Mouse (Mus musculus): ENCODE data around the gene Bri3bp. TPM values are rescaled to one million over a fixed set of nuclear protein-coding genes. Genes with fewer than 3 reads are reported as not detected.
A peak's percentile ranks its signal among the peaks of the same experiment; 100 is the strongest.

Gene Bri3bp
- polyA plus RNA-seq, 1 experiment: 24.8 TPM

DNA sequence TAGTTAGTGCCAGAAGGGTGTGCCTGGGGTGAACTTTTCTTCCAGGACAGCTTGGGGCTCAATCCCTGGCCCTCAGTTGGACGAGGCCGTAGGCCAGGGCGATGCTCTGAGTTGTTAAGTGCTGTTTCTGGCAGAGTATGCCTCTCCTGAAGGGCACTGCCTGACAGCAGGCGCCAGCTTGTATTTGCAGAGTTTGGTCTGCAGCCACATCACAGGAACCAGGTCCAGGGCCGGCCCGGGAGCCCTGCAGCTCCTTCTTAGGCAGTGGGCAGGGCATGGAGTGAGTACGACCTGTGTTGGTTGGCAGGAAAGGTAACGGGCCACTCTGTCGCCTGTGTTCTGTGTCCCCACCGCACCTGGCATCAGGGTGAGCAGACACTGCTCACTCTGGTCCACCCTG, 49.7 kb downstream of the Bri3bp start:
- TF ChIP-seq TCF3 (IDR thresholded peaks at IDR 0.05; ENCODE audit: insufficient read length, low read depth) (no peak), CEBPB (IDR thresholded peaks at IDR 0.05; ENCODE audit: insufficient read depth, poor library complexity, severe bottlenecking) (no peak), TCF12 (IDR thresholded peaks at IDR 0.05; ENCODE audit: insufficient read depth, poor library complexity, severe bottlenecking) (no peak), MYOG (IDR thresholded peaks at IDR 0.05; ENCODE audit: control insufficient read depth in 1 of 3, insufficient read depth in 1 of 3, insufficient read length in 2 of 3, low read depth in 2 of 3) (no peak)
- Histone ChIP-seq H3K4me3 (no peak overlapping the region), H3K27me3 (ENCODE audit: control insufficient read depth, insufficient read depth, insufficient read length) (no peaks in the 10 kb centered on the region), H3K36me3 (ENCODE audit: control insufficient read depth, insufficient read depth) (peaks cover 18% of the 10 kb centered on the region), H3K4me2 (ENCODE audit: low read depth) (no peak overlapping the region), H3K79me2 (ENCODE audit: control insufficient read depth, insufficient read depth) (peaks cover 3% of the 10 kb centered on the region), H3ac (ENCODE audit: control insufficient read depth, insufficient read length) (no peak overlapping the region)

DNA sequence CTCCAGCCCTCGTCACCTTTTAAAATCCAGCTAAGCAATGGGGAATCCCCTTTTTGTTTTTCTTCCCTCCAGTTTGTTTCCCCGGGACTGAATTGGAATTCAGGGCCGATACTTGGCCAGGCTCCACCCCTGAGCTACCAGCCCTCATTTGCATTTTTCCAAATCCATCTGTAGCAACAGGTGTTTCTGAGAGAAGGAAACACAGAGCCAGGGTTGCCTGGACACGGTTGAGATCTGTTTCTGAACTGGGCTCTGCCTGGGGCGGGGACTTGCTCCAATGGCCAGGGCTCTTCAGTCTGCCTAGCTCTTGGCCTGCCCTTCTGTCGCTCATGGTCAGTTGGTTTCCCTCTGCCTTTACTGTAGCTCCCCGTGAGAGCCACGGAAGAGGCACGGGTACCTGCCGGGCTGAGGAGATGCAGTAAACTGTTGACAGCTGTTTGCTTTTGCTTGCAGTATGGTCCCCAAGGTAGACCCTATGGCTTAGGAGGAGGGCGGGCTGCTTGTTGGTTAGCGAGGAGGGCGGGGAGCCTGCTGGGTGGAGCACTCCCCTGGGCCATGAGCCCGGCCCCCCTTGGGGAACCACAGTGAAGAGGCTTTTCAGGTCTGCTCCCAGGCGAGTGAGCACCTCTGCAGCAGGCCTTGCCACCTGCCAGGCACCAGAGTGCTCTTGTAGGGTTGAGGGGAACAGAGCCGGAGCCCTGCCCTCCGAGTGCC, 51.2 kb downstream of the Bri3bp start:
- Histone ChIP-seq H3K4me2 (ENCODE audit: low read depth) (no peak overlapping the region), H3K4me3 (no peak overlapping the region), H3K27me3 (ENCODE audit: control insufficient read depth, insufficient read depth, insufficient read length) (no peaks in the 10 kb centered on the region), H3K79me2 (ENCODE audit: control insufficient read depth, insufficient read depth) (peaks cover 3% of the 10 kb centered on the region), H3ac (ENCODE audit: control insufficient read depth, insufficient read length) (no peak overlapping the region), H3K36me3 (ENCODE audit: control insufficient read depth, insufficient read depth) (peaks cover 18% of the 10 kb centered on the region)
- TF ChIP-seq CEBPB (IDR thresholded peaks at IDR 0.05; ENCODE audit: insufficient read depth, poor library complexity, severe bottlenecking): no peak
- no peak for TF ChIP-seq POLR2AphosphoS2 (IDR thresholded peaks at IDR 0.05; ENCODE audit: insufficient read length, low read depth)
- TF ChIP-seq SRF (IDR thresholded peaks at IDR 0.05; ENCODE audit: control insufficient read depth, insufficient read length, low read depth): no peak
- TF ChIP-seq POLR2A (IDR thresholded peaks at IDR 0.05; ENCODE audit: insufficient read length, low read depth): no peak
- TF ChIP-seq E2F4 (IDR thresholded peaks at IDR 0.05; ENCODE audit: insufficient read depth): no peak
- TF ChIP-seq TCF3 (IDR thresholded peaks at IDR 0.05; ENCODE audit: insufficient read length, low read depth): no peak
- no peak for TF ChIP-seq MYOD1 (IDR thresholded peaks at IDR 0.05; ENCODE audit: control insufficient read depth in 1 of 3, insufficient read length in 2 of 3, low read depth in 2 of 3)
- TF ChIP-seq REST (IDR thresholded peaks at IDR 0.05; ENCODE audit: insufficient read depth, insufficient read length): no peak
- TF ChIP-seq TCF12 (IDR thresholded peaks at IDR 0.05; ENCODE audit: insufficient read depth, poor library complexity, severe bottlenecking): no peak
- TF ChIP-seq USF1 (IDR thresholded peaks at IDR 0.05; ENCODE audit: low read depth): no peak
- TF ChIP-seq MAX (IDR thresholded peaks at IDR 0.05; ENCODE audit: low read depth): no peak

DNA sequence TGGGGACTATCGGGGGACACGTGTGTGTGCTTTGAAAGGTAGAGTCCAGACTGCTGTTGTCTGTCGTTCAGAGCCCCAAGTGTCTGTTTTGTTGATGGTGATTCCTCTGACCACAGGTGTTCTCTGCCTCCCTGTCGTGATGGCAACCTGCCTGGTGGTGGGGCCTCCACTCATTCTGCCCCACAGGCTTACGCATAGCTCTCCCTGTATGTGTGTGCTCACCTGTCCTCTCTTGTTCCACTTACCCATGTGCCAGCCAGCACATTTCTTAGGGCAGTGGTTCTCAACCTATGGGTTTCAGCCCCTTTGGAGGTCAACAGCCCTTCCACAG, 51.7 kb downstream of the Bri3bp start:
- Histone ChIP-seq H3K79me2 (ENCODE audit: control insufficient read depth, insufficient read depth) (peaks cover 6% of the 10 kb centered on the region), H3K4me3 (no peak overlapping the region), H3K27me3 (ENCODE audit: control insufficient read depth, insufficient read depth, insufficient read length) (no peaks in the 10 kb centered on the region), H3ac (ENCODE audit: control insufficient read depth, insufficient read length) (no peak overlapping the region), H3K4me2 (ENCODE audit: low read depth) (no peak overlapping the region), H3K36me3 (ENCODE audit: control insufficient read depth, insufficient read depth) (peaks cover 18% of the 10 kb centered on the region)
- no peak for TF ChIP-seq TCF12 (IDR thresholded peaks at IDR 0.05; ENCODE audit: insufficient read depth, poor library complexity, severe bottlenecking)

DNA sequence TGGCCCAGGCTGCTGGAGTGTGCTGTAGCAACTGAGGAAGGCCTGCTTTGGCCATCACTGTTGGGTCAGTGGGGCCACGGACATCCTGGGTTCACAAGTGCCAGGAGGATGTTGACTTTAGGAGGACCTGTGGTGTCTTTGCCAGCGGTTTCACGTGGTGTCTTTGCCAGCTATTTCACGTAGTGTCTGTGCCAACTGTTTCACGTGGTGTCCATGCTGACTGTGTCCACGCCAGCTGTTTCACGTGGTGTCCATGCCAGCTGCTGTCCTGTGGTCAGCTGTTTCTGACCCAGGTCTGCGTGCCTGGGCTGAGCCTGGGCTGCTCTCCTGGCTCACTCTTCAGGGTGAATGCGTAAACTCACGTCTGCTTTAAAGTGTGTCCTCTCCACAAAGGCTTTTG, 54.3 kb downstream of the Bri3bp start:
- Histone ChIP-seq H3K79me2 (ENCODE audit: control insufficient read depth, insufficient read depth) (peaks cover 9% of the 10 kb centered on the region), H3K4me3 (no peak overlapping the region), H3K27me3 (ENCODE audit: control insufficient read depth, insufficient read depth, insufficient read length) (no peaks in the 10 kb centered on the region), H3ac (ENCODE audit: control insufficient read depth, insufficient read length) (no peak overlapping the region), H3K36me3 (ENCODE audit: control insufficient read depth, insufficient read depth) (peaks cover 12% of the 10 kb centered on the region), H3K4me2 (ENCODE audit: low read depth) (no peak overlapping the region)
- TF ChIP-seq POLR2AphosphoS2 (IDR thresholded peaks at IDR 0.05; ENCODE audit: insufficient read length, low read depth): no peak
- TF ChIP-seq MYOG (IDR thresholded peaks at IDR 0.05; ENCODE audit: control insufficient read depth in 1 of 3, insufficient read depth in 1 of 3, insufficient read length in 2 of 3, low read depth in 2 of 3): peak; percentile 56 to 98 (median 96)
- no peak for TF ChIP-seq USF1 (IDR thresholded peaks at IDR 0.05; ENCODE audit: low read depth)
- TF ChIP-seq TCF12 (IDR thresholded peaks at IDR 0.05; ENCODE audit: insufficient read depth, poor library complexity, severe bottlenecking): no peak
- no peak for TF ChIP-seq E2F4 (IDR thresholded peaks at IDR 0.05; ENCODE audit: insufficient read depth)
- peak; percentile 89 for TF ChIP-seq TCF3 (IDR thresholded peaks at IDR 0.05; ENCODE audit: insufficient read length, low read depth)
- no peak for TF ChIP-seq REST (IDR thresholded peaks at IDR 0.05; ENCODE audit: insufficient read depth, insufficient read length)
- TF ChIP-seq MYOD1 (IDR thresholded peaks at IDR 0.05; ENCODE audit: control insufficient read depth in 1 of 3, insufficient read length in 2 of 3, low read depth in 2 of 3): peak in 2 of 3 experiments; percentile 92 to 95
- TF ChIP-seq POLR2A (IDR thresholded peaks at IDR 0.05; ENCODE audit: insufficient read length, low read depth): no peak

- no peak overlapping the region for H3ac ChIP-seq (ENCODE audit: control insufficient read depth, insufficient read length)
- H3K4me3 ChIP-seq: no peak overlapping the region
- peaks cover 8% of the 10 kb centered on the region for H3K36me3 ChIP-seq (ENCODE audit: control insufficient read depth, insufficient read depth)
- H3K27me3 ChIP-seq (ENCODE audit: control insufficient read depth, insufficient read depth, insufficient read length): no peaks in the 10 kb centered on the region
- TF ChIP-seq SRF (IDR thresholded peaks at IDR 0.05; ENCODE audit: control insufficient read depth, insufficient read length, low read depth) (no peak), E2F4 (IDR thresholded peaks at IDR 0.05; ENCODE audit: insufficient read depth) (no peak), USF1 (IDR thresholded peaks at IDR 0.05; ENCODE audit: low read depth) (no peak), MAX (IDR thresholded peaks at IDR 0.05; ENCODE audit: low read depth) (no peak), CEBPB (IDR thresholded peaks at IDR 0.05; ENCODE audit: insufficient read depth, poor library complexity, severe bottlenecking) (no peak), POLR2A (IDR thresholded peaks at IDR 0.05; ENCODE audit: insufficient read length, low read depth) (no peak), MYOG (IDR thresholded peaks at IDR 0.05; ENCODE audit: control insufficient read depth in 1 of 3, insufficient read depth in 1 of 3, insufficient read length in 2 of 3, low read depth in 2 of 3) (no peak), TCF12 (IDR thresholded peaks at IDR 0.05; ENCODE audit: insufficient read depth, poor library complexity, severe bottlenecking) (no peak), REST (IDR thresholded peaks at IDR 0.05; ENCODE audit: insufficient read depth, insufficient read length) (no peak)
- H3K79me2 ChIP-seq (ENCODE audit: control insufficient read depth, insufficient read depth): peaks cover 13% of the 10 kb centered on the region
- H3K4me2 ChIP-seq (ENCODE audit: low read depth): no peak overlapping the region
Observed at GRCm38 (mm10) chr5:125497821-125498600, 56.6 kb downstream of the Bri3bp start.

Data from myocyte (in vitro differentiated cells).